Mouse (Mus musculus) MEL (cell line): ENCODE data around the gene Wdr70. TPM values are rescaled to one million over a fixed set of nuclear protein-coding genes. Genes with fewer than 3 reads are reported as not detected.

Experiments used
- DNase-seq: peaks from one replicate; pipeline ENCODE4 v3.0.0; 2011; ENCODE audit warnings: low read depth, low spot score
- H3K27ac ChIP-seq: 2 replicates; pipeline ENCODE4 v1.5.1; 2012; ENCODE audit warnings: low read depth, mild to moderate bottlenecking, control low read depth, low read length, moderate library complexity; ENCODE audit not compliant: control insufficient read depth
- H3K27me3 ChIP-seq, 2 experiments: fragments of 150-350 bp in 1 of 2; sonication (generic) in 1 of 2; 2 replicates each; pipeline ENCODE4 v1.6.1; 2012; ENCODE audit warnings: low read length in 2 of 2, mild to moderate bottlenecking in 2 of 2, improper control_type of control experiment in 1 of 2, moderate library complexity in 1 of 2; ENCODE audit not compliant: insufficient read depth in 2 of 2, control insufficient read depth in 1 of 2
- H3K36me3 ChIP-seq, 2 experiments: 2 replicates each; pipeline ENCODE4 v1.6.1; 2012 to 2014; ENCODE audit warnings: low read length in 2 of 2, improper control_type of control experiment in 1 of 2, inconsistent platforms in 1 of 2, mild to moderate bottlenecking in 1 of 2; ENCODE audit not compliant: insufficient read depth in 2 of 2, control insufficient read depth in 1 of 2
- H3K4me1 ChIP-seq, 2 experiments: fragments of 150-350 bp in 1 of 2; sonication (generic) in 1 of 2; 2 replicates each; pipeline ENCODE4 v1.6.1; 2012; ENCODE audit warnings: low read length in 2 of 2, improper control_type of control experiment in 1 of 2, mild to moderate bottlenecking in 1 of 2; ENCODE audit not compliant: insufficient read depth in 2 of 2, control insufficient read depth in 1 of 2
- H3K4me3 ChIP-seq, 2 experiments: fragments of 150-350 bp in 1 of 2; sonication (generic) in 1 of 2; 2 replicates each; pipeline ENCODE4 v1.5.1; 2012; ENCODE audit warnings: low read depth in 2 of 2, low read length in 2 of 2, mild to moderate bottlenecking in 2 of 2, moderate library complexity in 2 of 2, control low read depth in 1 of 2, improper control_type of control experiment in 1 of 2; ENCODE audit not compliant: control insufficient read depth in 1 of 2, insufficient read depth in 1 of 2
- H3K79me2 ChIP-seq: 2 replicates; pipeline ENCODE4 v1.6.1; 2012; ENCODE audit warnings: mild to moderate bottlenecking, low read length, moderate library complexity; ENCODE audit not compliant: control insufficient read depth, poor library complexity, insufficient read depth
- H3K9ac ChIP-seq: 2 replicates; pipeline ENCODE4 v1.6.1; 2012; ENCODE audit warnings: low read depth, mild to moderate bottlenecking, control low read depth, low read length, moderate library complexity; ENCODE audit not compliant: control insufficient read depth, poor library complexity, severe bottlenecking
- H3K9me3 ChIP-seq: fragments of 150-350 bp; sonication (generic); replicated peaks from 2 replicates; pipeline ENCODE4 v1.6.1; 2012; ENCODE audit warnings: mild to moderate bottlenecking, low read length, improper control_type of control experiment, moderate library complexity; ENCODE audit not compliant: insufficient read depth
- BHLHE40 ChIP-seq: IDR thresholded peaks from 2 replicates; pipeline ENCODE4 v1.6.1; 2012; ENCODE audit warnings: low read depth, mild to moderate bottlenecking, inconsistent platforms, low read length, improper control_type of control experiment, borderline replicate concordance
- CHD2 ChIP-seq: IDR thresholded peaks from 2 replicates; pipeline ENCODE4 v1.6.1; 2011; ENCODE audit warnings: low read length, improper control_type of control experiment
- CTCF ChIP-seq, 3 experiments: IDR thresholded peaks in 2 of 3; conservative IDR thresholded peaks in 1 of 3; 2 replicates each; pipeline ENCODE4 v1.5.1; 2011 to 2012; ENCODE audit warnings: low read length in 3 of 3, low read depth in 2 of 3, mild to moderate bottlenecking in 2 of 3, improper control_type of control experiment in 1 of 3, inconsistent platforms in 1 of 3, mixed read lengths in 1 of 3, moderate library complexity in 1 of 3; ENCODE audit not compliant: control insufficient read depth in 1 of 3, insufficient read depth in 1 of 3, poor library complexity in 1 of 3, severe bottlenecking in 1 of 3
- E2F4 ChIP-seq: IDR thresholded peaks from 2 replicates; pipeline ENCODE4 v1.6.1; 2011; ENCODE audit warnings: low read depth, low read length, improper control_type of control experiment, borderline replicate concordance
- ELF1 ChIP-seq: IDR thresholded peaks from 2 replicates; pipeline ENCODE4 v1.6.1; 2014; ENCODE audit warnings: low read depth, mild to moderate bottlenecking, inconsistent platforms, low read length, improper control_type of control experiment, moderate library complexity
- EP300 ChIP-seq, 2 experiments: IDR thresholded peaks; 2 replicates each; pipeline ENCODE4 v1.6.1; 2011; ENCODE audit warnings: improper control_type of control experiment in 2 of 2, low read length in 2 of 2, low read depth in 1 of 2, mild to moderate bottlenecking in 1 of 2
- ETS1 ChIP-seq: IDR thresholded peaks from 2 replicates; pipeline ENCODE4 v1.6.1; 2012; ENCODE audit warnings: low read depth, mild to moderate bottlenecking, inconsistent platforms, low read length, improper control_type of control experiment, moderate library complexity
- GABPA ChIP-seq: IDR thresholded peaks from 2 replicates; pipeline ENCODE4 v1.6.1; 2012; ENCODE audit warnings: low read depth, mild to moderate bottlenecking, inconsistent platforms, low read length, improper control_type of control experiment, moderate library complexity
- HCFC1 ChIP-seq: IDR thresholded peaks from 2 replicates; pipeline ENCODE4 v1.6.1; 2012; ENCODE audit warnings: low read depth, mild to moderate bottlenecking, inconsistent platforms, low read length, improper control_type of control experiment, moderate library complexity
- JUND ChIP-seq: IDR thresholded peaks from 2 replicates; pipeline ENCODE4 v1.6.1; 2011; ENCODE audit warnings: low read depth, mild to moderate bottlenecking, improper control_type of control experiment, low read length
- KAT2A ChIP-seq: conservative IDR thresholded peaks from 2 replicates; pipeline ENCODE4 v1.6.1; 2012; ENCODE audit warnings: low read depth, low read length, improper control_type of control experiment, inconsistent platforms
- MAX ChIP-seq: IDR thresholded peaks from 2 replicates; pipeline ENCODE4 v1.6.1; 2011; ENCODE audit warnings: low read length, improper control_type of control experiment
- MAZ ChIP-seq: IDR thresholded peaks from 2 replicates; pipeline ENCODE4 v1.6.1; 2012; ENCODE audit warnings: low read depth, mild to moderate bottlenecking, inconsistent platforms, low read length, improper control_type of control experiment
- MEF2A ChIP-seq: IDR thresholded peaks from 2 replicates; pipeline ENCODE4 v1.6.1; 2014; ENCODE audit warnings: low read depth, mild to moderate bottlenecking, inconsistent platforms, low read length, improper control_type of control experiment; ENCODE audit not compliant: poor library complexity, insufficient replicate concordance, severe bottlenecking; ENCODE audit errors: extremely low read depth
- MYB ChIP-seq: IDR thresholded peaks from 2 replicates; pipeline ENCODE4 v1.6.1; 2011; ENCODE audit warnings: mild to moderate bottlenecking, low read depth, low read length, improper control_type of control experiment
- MYC ChIP-seq: IDR thresholded peaks from 2 replicates; pipeline ENCODE4 v1.6.1; 2011; ENCODE audit warnings: low read depth, mild to moderate bottlenecking, low read length, improper control_type of control experiment, moderate library complexity
- NELFE ChIP-seq: IDR thresholded peaks from 2 replicates; pipeline ENCODE4 v1.6.1; 2011; ENCODE audit warnings: low read depth, low read length, improper control_type of control experiment
- POLR2AphosphoS5 ChIP-seq: IDR thresholded peaks from 2 replicates; pipeline ENCODE4 v1.6.1; 2012; ENCODE audit warnings: low read depth, borderline replicate concordance, mild to moderate bottlenecking, inconsistent platforms, low read length, moderate library complexity, mixed read lengths
- RAD21 ChIP-seq: IDR thresholded peaks from 2 replicates; pipeline ENCODE4 v1.6.1; 2011; ENCODE audit warnings: mild to moderate bottlenecking, low read depth, low read length, improper control_type of control experiment
- SIN3A ChIP-seq: IDR thresholded peaks from 2 replicates; pipeline ENCODE4 v1.6.1; 2012; ENCODE audit warnings: low read length, improper control_type of control experiment, inconsistent platforms
- SMC3 ChIP-seq: IDR thresholded peaks from 2 replicates; pipeline ENCODE4 v1.6.1; 2011; ENCODE audit warnings: low read depth, low read length, improper control_type of control experiment
- TBP ChIP-seq: IDR thresholded peaks from 2 replicates; pipeline ENCODE4 v1.8.0; 2011; ENCODE audit warnings: low read depth, low read length, improper control_type of control experiment
- TCF12 ChIP-seq: IDR thresholded peaks from 2 replicates; pipeline ENCODE4 v1.6.1; 2014; ENCODE audit warnings: low read depth, mild to moderate bottlenecking, inconsistent platforms, low read length, improper control_type of control experiment, moderate library complexity
- UBTF ChIP-seq: IDR thresholded peaks from 2 replicates; pipeline ENCODE4 v1.6.1; 2012; ENCODE audit warnings: low read depth, mild to moderate bottlenecking, inconsistent platforms, low read length, improper control_type of control experiment, moderate library complexity, borderline replicate concordance; ENCODE audit not compliant: insufficient read depth
- USF2 ChIP-seq, 2 experiments: IDR thresholded peaks; 2 replicates each; pipeline ENCODE4 v1.6.1; 2011 to 2012; ENCODE audit warnings: improper control_type of control experiment in 2 of 2, low read length in 2 of 2, borderline replicate concordance in 1 of 2, inconsistent platforms in 1 of 2, low read depth in 1 of 2, mild to moderate bottlenecking in 1 of 2; ENCODE audit not compliant: insufficient read depth in 1 of 2
- ZKSCAN1 ChIP-seq: IDR thresholded peaks from 2 replicates; pipeline ENCODE4 v1.6.1; 2012; ENCODE audit warnings: low read depth, mild to moderate bottlenecking, inconsistent platforms, low read length, improper control_type of control experiment, moderate library complexity
- ZMIZ1 ChIP-seq: IDR thresholded peaks from 2 replicates; pipeline ENCODE4 v1.6.1; 2012; ENCODE audit warnings: low read depth, mild to moderate bottlenecking, inconsistent platforms, low read length, improper control_type of control experiment, moderate library complexity
- ZNF384 ChIP-seq: IDR thresholded peaks from 2 replicates; pipeline ENCODE4 v1.6.1; 2012; ENCODE audit warnings: low read depth, mild to moderate bottlenecking, inconsistent platforms, low read length, improper control_type of control experiment
- polyA plus RNA-seq, 2 experiments: library from polyadenylated mRNA; stranded (reverse) in 1 of 2; unstranded in 1 of 2; fragments of >175 nt in 1 of 2; fragments of >200 nt in 1 of 2; gene quantifications; 2 replicates each; pipeline versions ENCODE4 v1.2.1 to v1.2.4; 2012; ENCODE audit warnings: low replicate concordance in 2 of 2, low read depth in 1 of 2; ENCODE audit not compliant: insufficient read length in 2 of 2, insufficient read depth in 1 of 2, missing spikeins in 1 of 2
- total RNA-seq: library from RNA; depleted of rRNA; stranded (reverse); fragments of 300-350 nt; gene quantifications from 2 replicates; pipeline ENCODE4 v1.2.3, GENCODE M21; 2012

Gene Wdr70
- total and polyA plus RNA-seq, 3 experiments = 40.7 to 48.8 TPM; not detected in 1

- no peak overlapping the region for H3K27ac ChIP-seq
- peaks cover 0 to under 1% of the 10 kb centered on the region in 2 experiments; a peak in 2 of 4 replicates for H3K27me3 ChIP-seq
- H3K9ac ChIP-seq = no peak overlapping the region
- TF ChIP-seq ZNF384 (no peak), ELF1 (no peak), TCF12 (no peak), MYB (no peak), MAX (no peak), MAZ (no peak), TBP (no peak), KAT2A (no peak), ETS1 (no peak), CTCF (IDR thresholded peaks at IDR 0.05 in 2 of 3, conservative IDR thresholded peaks at IDR 0.05 in 1 of 3; ENCODE audit: control insufficient read depth in 1 of 3, insufficient read depth in 1 of 3, low read depth in 2 of 3, low read length in 3 of 3, poor library complexity in 1 of 3, severe bottlenecking in 1 of 3) (no peak), UBTF (no peak), RAD21 (no peak), HCFC1 (no peak)
- DNase-seq = no peak
- H3K36me3 ChIP-seq = no peaks in the 10 kb centered on the region
- no peaks in the 10 kb centered on the region for H3K9me3 ChIP-seq
- H3K4me3 ChIP-seq = no peak overlapping the region
- no peaks in the 10 kb centered on the region for H3K79me2 ChIP-seq
- H3K4me1 ChIP-seq = no peaks in the 10 kb centered on the region
Measured at GRCm38 (mm10) chr15:7825530-7825929, 273.5 kb downstream of the Wdr70 start.

- Histone ChIP-seq H3K4me1 (no peaks in the 10 kb centered on the region), H3K4me3 (no peak overlapping the region), H3K27ac (no peak overlapping the region), H3K9ac (no peak overlapping the region), H3K36me3 (no peaks in the 10 kb centered on the region)
- no peak for DNase-seq
- TF ChIP-seq JUND (no peak), BHLHE40 (no peak), SIN3A (no peak), MEF2A (no peak), SMC3 (no peak), ZNF384 (no peak), USF2 (IDR thresholded peaks at IDR 0.05; ENCODE audit: borderline replicate concordance in 1 of 2, insufficient read depth in 1 of 2, low read depth in 1 of 2, low read length in 2 of 2) (no peak), TCF12 (no peak), KAT2A (no peak), NELFE (no peak), POLR2AphosphoS5 (no peak), MYC (no peak), ZMIZ1 (no peak), GABPA (no peak), EP300 (IDR thresholded peaks at IDR 0.05; ENCODE audit: low read depth in 1 of 2, low read length in 2 of 2) (no peak), E2F4 (no peak), CHD2 (no peak), ZKSCAN1 (no peak)
- TF ChIP-seq, all 39 proteins: peak for 0
- Histone ChIP-seq H3K27me3 (no peaks in the 10 kb centered on the region; a peak in 2 of 4 replicates), H3K9me3 (no peaks in the 10 kb centered on the region), H3K79me2 (no peaks in the 10 kb centered on the region)
Measured at GRCm38 (mm10) chr15:7823886-7824285, 275.1 kb downstream of the Wdr70 start.
